Mouse (Mus musculus) heart, postnatal 14 days (tissue): ENCODE results near the gene Atp5j2. TPM values are rescaled to one million over a fixed set of nuclear protein-coding genes. Genes with fewer than 3 reads are reported as not detected.
A peak's percentile ranks its signal among the peaks of the same experiment; 100 is the strongest.
"Not testable (repeated sequence)": the region's sequence is repeated elsewhere in the genome, so short reads cannot be mapped to it uniquely, and the experiment has no call there.

Source experiments
- DNase-seq, 2 experiments: peaks; one replicate each; pipeline ENCODE4 v3.0.0; 2021 to 2022
- intact Hi-C: fragments of 180-260 bp; cut with DNase I; formaldehyde crosslinking; loops from one replicate; pipeline ENCODE4 v1.15.1; 2025
- long read RNA-seq, 2 experiments: library from polyadenylated mRNA; stranded (forward); transcript quantifications; one replicate each; pipeline ENCODE4 v2.0.0; 2021
- total RNA-seq, 2 experiments: library from RNA; stranded (reverse); gene quantifications; 2 replicates each; pipeline ENCODE4 v1.2.3; 2021

Gene Atp5j2
- total RNA-seq: 100 to 1,000 TPM; 871 to 935 TPM
- long read RNA-seq, experiment 1, transcript Atp5j2-202 (4 exons, 955 nt): major isoform, 627 of 656 reads
- long read RNA-seq, experiment 1, partial matches to known transcripts: 17 of 656 reads
- long read RNA-seq, experiment 1, other reads (novel, unspliced or antisense): 10 of 656 reads
- long read RNA-seq, experiment 2, transcript Atp5j2-202 (4 exons, 955 nt): major isoform, 775 of 804 reads
- long read RNA-seq, experiment 2, partial matches to known transcripts: 20 of 804 reads
- long read RNA-seq, experiment 2, other reads (novel, unspliced or antisense): 6 of 804 reads

DNA sequence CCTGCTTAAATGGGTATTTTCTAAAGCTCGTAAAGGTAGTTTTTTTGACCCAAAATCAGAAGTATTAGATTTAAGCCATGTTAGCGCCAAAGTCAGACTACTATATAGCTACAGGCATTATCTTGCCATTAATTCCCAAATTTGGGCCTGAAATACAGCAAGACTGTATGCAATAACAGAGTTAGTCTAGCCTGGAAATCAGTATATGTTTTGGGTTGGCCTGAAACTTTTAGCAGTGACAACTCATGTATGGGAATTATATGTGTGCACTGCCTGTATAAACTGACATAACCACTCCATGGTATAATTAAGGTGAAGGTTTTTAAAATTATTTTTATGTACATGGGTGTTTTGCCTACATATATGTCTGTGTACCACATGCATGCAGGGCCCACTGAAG, at the start of gene Atp5j2:
Gene Atp5j2, minus strand, starts transcription at position 101 of the 400 bp plus-strand sequence.
- intact Hi-C loops: no loop called here
- DNase-seq: no peak

DNA sequence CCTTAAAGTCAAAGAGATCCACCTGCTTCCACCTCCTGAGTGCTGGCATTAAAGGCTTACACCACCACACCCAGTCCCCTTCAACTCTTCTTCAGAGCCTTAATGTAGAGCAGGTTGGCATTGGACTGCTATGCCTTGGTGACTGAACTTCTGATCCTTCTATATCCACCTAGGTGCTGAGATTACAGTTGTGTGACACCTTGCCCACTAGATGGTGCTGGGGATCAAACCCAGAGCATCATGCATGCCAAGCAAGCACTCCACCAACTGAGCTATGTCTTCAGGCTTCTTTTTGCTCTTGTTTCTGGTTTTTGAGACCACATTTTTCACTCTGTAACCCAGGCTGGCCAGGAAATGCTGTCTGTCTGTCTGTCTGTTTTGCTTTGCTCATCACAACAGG, 42.8 kb upstream of the Atp5j2 start:
- intact Hi-C loops: loop anchor here (5.0 kb wide), 1 partner anchor 67 kb away; the partner anchor contains the start of genes Cpsf4 and Ptcd1
- peak in 1 of 2 experiments; percentile 21 for DNase-seq

DNA sequence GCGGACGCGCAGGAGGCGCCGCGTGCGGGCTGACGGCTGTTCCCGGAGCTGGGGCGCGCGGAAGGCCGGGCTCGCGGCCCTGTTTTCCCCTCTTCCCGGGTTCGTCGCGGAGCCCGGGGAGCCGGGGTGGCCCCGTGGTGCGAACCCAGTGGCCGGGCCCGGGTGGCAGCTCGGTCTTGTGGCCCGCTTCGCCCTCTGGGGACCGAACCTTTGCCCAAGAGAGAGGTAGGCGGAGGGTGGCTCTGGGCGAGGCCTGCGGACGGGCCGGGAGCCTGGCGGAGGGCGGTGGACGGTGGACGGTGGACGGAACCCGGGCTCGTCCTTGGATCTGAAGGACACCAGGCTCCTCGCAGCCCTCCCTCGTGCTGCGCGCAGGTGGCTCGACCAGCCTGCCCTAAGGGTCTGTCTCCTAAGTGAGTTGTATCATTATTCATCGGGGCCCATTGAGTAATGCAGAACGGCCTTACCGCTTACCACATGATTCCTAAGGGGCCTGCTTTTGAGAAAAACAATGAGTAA, 40.1 kb upstream of the Atp5j2 start:
- DNase-seq: no peak
- intact Hi-C loops: loop anchor here (2.0 to 5.0 kb wide), 3 partner anchors 27 to 65 kb away; partner anchors contain the start of genes Cpsf4, Ptcd1, Zkscan5 and Zscan25

DNA sequence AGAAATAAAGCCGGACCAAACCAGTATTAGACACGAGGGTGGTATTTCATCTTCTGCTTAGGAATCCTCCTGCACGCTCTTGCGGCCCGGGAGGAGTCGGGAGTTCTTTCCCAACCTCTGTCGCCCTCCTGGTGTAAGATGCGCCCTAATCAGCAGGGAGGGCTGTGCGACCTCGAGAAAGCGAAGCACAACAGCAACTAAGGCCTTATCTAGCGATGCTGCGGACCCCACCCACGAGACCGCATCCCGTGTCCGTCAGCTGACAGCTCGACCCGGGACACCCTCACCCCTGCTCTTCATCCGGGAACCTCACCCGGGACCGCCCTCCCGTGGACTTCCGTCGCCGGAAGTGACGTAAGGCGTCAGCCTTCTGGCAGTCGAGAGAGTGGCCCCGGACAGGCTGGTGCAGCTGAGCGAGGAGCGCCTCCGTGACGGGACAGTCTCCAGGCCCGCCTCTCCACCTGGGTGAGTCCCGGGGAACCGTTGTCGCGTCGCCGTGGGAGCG, 39.6 kb upstream of the Atp5j2 start, which contains the start of gene Zfp655:
Gene Zfp655, plus strand, starts transcription at position 349 of the 505 bp plus-strand sequence.
- intact Hi-C loops: loop anchor here (2.0 to 5.0 kb wide), 3 partner anchors 27 to 64 kb away; partner anchors contain the start of genes Cpsf4, Ptcd1, Zkscan5 and Zscan25
- peak; percentile 97 to 99 for DNase-seq

DNA sequence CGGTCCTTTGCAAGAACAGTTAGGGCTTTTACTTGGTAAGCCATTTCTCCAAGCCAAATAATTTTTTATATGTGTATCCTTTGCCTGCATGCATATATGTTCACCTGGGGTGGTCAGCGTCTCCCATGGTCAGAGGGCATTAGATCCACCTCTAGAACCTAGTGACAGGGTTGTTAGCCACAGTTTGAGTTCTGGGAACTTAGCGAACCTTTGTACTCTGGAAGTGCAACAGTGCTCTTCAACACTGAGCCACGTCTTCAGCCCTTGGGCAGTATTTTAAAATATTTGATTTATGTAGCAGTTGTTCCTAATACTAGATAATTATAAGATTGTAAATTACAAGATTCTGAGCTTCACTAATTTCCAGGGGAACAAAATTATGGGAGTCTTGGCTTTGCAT, 38.8 kb upstream of the Atp5j2 start:
- intact Hi-C loops: loop anchor here (2.0 to 5.0 kb wide), 3 partner anchors 26 to 63 kb away; partner anchors contain the start of genes Cpsf4, Ptcd1, Zkscan5 and Zscan25
- no peak for DNase-seq

DNA sequence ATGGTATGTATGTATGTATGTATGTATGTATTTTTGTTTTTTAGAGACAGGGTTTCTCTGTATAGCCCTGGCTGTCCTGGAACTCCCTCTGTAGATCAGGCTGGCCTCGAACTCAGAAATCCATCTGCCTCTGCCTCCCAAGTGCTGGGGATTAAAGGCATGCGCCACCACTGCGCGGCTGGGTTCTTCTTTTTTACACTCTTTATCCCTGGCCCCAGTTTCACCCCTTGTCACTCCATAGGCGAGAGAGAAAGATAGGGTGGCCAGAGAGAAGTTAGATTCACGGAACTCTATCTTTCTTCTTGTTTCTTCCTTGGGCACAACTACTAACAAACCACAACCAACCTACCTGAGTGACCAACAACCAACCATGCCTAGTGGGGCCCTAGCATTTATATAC, 37.4 kb upstream of the Atp5j2 start:
- intact Hi-C loops, DNase-seq: not testable (repeated sequence)

DNA sequence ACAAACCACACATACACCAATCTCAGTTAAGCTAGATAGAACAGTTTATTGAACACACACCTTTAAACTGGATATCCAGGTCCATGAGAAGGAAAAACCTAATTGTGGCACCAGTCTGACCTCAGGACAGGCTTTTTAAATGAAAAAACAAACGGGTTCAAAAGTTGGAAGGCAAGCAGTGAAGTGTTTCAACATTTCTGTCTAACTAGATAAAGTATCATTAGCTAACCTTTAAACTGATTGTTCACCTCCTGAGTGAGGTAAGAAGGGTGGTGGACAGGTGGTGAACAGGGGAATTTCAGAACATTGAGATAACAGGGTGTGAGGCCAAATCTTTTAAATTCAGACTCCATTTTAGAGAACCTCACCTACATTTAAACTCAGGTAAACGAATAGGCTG, 34.6 kb upstream of the Atp5j2 start:
- no peak for DNase-seq
- intact Hi-C loops: no loop called here

DNA sequence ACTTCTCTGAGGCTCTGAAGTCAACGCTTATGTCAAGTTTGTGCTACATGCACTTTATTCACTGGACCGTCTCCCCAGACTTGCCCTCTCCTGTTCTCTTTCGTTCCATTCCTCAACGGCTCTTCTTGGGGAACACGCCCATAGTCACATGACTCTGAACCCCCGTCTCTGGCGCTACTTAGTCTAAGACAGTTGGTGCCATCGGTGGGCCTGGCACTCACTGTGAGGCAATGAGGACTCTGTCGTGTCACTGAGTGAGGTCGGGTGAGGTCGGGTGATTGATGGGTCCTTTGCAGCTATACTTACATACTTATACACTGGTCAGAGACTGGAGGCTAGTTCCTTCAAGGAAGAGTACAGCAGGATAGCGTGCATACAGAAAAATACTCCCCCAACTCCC, 31.5 kb upstream of the Atp5j2 start:
- intact Hi-C loops: no loop called here

DNA sequence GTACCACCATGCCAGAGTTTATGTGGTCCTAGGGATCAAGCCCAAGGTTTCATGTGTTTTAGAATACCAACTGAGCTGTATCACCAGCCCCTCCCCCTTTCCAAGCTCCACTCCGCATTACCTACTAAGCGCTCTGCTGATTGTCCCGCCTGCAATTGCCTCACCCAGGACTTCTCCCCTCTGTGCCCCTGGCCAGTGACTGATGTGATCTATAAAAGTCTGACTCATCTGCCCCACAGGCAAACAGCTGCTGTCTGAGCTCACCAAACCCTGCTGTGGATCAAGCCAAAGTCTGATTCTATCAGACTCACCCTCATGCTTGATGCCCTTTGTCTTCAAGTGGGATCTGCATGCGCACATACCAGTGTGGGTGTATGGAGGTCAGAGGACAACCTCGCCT, 31.0 kb upstream of the Atp5j2 start:
- intact Hi-C loops: no loop called here
- no peak for DNase-seq

More for the DNA sequence above, 31.5 kb upstream of the Atp5j2 start:
- DNase-seq: no peak

DNA sequence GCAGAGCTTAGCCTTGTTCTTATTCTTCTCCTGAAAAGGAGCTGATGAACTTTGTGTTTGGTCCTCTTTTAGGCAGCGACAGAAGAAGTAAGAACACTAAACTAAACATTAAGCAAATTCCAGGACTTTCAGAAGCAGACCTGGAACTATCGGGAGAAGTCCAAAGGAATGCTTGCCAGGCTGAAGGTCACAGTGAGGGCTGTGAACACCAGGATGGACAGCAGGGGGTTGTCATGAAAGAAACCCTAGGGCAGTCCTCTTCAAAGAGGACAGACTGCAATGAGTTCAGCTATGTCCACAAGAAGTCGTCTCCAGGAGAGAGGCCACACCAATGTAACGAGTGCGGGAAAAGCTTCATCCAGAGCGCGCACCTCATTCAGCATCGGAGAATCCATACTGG, 28.1 kb upstream of the Atp5j2 start:
- no peak for DNase-seq
- intact Hi-C loops: loop anchor here (10.0 kb wide), 1 partner anchor 145 kb away; no protein-coding TSS in a partner anchor

DNA sequence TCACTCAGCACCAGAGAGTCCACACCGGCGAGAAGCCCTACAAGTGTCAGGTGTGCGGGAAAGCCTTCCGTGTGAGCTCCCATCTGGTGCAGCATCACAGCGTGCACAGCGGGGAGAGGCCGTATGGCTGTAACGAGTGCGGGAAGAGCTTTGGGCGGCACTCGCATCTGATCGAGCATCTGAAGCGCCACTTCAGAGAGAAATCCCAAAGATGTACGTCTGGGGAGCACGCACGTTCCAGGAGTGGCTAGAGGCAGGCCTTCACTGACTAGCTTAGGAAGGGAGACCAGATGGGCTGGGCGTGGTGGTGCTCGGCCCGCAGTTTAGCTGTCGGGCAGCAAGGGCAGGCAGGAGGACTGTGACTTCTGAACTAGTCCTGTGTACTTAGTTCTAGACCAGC, 26.8 kb upstream of the Atp5j2 start:
- DNase-seq: no peak
- intact Hi-C loops: loop anchor here (10.0 kb wide), 1 partner anchor 146 kb away; no protein-coding TSS in a partner anchor

DNA sequence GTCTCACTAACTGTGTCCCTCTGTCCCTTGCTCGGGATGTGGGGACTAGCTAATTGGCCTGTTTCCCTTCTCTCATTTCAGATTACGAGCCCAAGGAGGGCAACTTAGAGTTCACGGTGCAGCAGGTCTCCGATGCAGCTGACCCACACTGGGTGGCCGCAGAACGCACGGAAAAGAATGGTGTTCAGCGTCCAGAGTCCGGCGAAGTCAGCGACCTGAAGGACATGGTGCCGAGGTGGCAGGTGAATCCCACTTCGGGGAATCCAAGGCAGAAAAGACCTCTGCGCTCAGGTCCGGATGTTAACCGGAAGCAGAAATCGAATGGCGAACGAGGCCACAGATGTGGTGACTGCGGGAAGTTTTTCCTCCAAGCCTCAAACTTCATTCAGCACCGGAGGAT, 26.3 kb upstream of the Atp5j2 start:
- no peak for DNase-seq

DNA sequence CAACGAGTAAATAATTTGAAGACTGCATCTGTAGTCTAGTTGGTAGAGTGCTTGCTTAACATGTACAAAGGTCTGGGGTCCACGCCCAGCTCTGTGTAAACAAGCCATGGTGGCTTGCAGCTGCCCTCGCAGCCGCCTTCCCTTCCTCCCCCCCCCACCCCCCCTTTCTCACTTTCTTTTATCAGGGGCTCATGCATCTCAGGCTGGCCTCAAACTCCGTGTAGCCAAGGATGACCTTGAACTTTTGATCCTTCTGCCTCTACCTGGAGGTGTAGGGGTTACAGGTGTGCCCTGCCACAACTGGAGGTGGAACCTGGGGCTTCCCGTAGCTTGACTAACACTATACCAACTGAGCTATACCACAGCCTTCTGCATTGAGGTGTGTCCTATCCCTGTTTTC, 25.9 kb upstream of the Atp5j2 start:
- intact Hi-C loops: loop anchor here (10.0 kb wide), 1 partner anchor 147 kb away; no protein-coding TSS in a partner anchor
- no peak for DNase-seq

More for the DNA sequence above, 26.3 kb upstream of the Atp5j2 start:
- intact Hi-C loops: loop anchor here (10.0 kb wide), 1 partner anchor 147 kb away; no protein-coding TSS in a partner anchor

DNA sequence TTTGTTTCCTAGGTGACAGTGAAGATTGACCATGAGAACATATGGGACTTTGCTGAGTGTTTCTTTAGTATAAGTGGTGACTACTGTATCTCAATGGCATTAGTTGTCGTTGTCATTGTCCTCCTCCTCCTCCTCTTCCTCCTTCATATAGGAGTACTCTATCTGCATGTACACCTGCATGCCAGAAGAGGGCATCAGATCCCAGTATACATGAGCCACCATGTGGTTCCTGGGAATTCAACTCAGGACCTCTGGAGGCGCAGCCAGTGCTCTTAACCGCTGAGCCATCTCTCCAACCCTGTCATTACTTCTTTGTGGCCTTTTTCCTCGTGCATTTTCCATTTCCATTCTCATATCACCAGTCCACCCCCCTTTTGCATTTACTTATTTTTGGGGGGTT, 22.8 kb upstream of the Atp5j2 start:
- DNase-seq: no peak
- intact Hi-C loops: loop anchor here (10.0 kb wide), 1 partner anchor 150 kb away; no protein-coding TSS in a partner anchor

DNA sequence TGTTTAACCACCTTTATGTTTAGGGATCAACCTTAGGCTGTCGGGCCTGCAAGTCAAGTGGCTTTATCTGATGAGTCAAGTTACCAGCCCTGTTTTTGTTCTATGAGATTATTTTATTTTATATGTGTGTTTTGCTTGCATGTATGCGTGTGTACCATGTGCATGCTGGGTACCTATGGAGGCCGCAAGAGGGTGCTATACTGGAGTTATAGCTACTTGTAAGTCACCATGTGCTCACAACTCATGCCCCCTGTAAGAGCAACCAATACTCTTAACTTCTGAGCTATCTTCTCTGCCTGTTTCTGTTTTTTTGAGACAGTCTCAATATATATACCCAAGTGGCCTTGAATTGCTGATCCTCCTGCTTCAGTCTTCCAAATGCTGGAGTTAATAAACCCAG, 21.6 kb upstream of the Atp5j2 start:
- no peak for DNase-seq
- intact Hi-C loops: loop anchor here (10.0 kb wide), 1 partner anchor 151 kb away; no protein-coding TSS in a partner anchor

DNA sequence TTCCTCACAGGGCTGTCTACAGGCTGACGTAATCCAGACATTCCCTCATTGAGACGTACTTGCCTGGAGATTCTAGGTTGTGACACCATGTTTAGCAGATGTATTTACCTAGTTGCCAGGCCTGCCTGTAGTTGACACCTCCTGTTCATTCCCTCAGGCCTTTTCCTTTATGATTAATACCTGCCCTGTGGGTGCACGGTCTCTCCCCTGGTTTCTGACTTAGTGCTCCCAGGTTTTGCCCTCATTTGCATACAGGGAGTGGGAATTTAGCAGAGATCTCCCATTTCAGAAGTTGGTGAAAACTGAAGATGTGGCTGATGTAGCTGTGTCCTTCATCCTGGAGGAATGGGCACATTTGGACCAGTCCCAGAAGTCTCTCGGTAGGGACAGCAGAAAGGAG, 20.4 kb upstream of the Atp5j2 start:
- DNase-seq: no peak
- intact Hi-C loops: loop anchor here (10.0 kb wide), 1 partner anchor 153 kb away; no protein-coding TSS in a partner anchor

DNA sequence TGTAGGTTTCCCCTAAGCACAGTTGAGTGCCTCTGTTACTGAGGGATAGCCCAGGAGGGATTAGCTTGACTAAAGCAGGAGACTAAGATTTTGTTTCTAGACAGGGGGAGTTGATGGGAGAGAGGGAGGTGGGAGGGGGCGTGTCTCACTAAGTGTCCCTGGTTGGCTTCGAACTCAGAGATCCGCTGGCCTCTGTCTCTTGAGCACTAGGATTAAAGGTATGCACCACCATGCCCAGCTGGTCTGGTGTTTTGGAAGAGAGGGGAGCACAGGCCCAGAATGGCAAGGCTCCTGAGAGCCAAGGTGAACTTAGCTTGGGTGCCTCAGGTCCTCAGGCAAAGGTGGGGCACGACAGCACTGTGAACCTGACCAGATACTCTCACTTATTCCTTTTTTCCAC, 19.5 kb upstream of the Atp5j2 start:
- intact Hi-C loops: loop anchor here (10.0 kb wide), 1 partner anchor 153 kb away; no protein-coding TSS in a partner anchor
- no peak for DNase-seq

DNA sequence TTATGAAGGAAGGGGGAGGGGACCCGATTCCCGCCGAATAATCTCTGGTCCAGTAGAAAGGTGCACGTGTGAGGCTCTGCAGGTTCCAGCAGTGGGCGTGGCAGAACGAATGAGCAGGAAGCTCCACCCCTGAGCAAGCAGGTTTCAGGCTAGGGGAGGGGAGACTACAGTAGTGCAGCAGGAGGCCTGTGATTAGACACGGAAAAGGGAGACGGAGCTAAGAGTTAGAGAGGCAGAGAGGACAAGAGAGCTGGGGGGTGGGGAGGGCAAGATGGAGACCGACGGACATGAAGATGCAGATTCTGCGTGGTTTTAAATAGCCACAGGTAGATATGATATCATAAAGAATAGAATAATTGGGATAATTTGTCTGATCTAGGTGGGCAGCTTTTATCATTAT, 16.5 kb upstream of the Atp5j2 start:
- intact Hi-C loops, DNase-seq: not testable (repeated sequence)

DNA sequence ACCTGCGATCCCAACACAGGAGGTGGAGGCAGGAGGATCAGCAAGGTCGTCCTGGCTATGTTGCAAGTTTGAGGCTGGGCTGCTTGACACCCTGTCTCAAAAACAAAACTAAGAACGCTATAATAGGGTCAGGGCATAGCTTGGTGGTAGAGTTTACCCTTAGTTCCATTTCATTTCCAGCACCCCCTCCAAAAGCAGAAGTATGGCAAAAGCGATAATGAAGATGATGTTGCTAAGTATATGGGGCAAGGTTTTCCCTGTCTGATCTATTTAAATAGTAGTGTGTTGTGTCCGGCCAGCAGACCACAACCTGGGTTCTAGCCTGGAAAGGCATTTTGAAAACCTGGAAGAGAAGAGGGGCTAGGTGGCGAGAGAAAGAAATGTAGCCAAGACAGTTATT, 16.1 kb upstream of the Atp5j2 start:
- DNase-seq: no peak
- intact Hi-C loops: no loop called here

DNA sequence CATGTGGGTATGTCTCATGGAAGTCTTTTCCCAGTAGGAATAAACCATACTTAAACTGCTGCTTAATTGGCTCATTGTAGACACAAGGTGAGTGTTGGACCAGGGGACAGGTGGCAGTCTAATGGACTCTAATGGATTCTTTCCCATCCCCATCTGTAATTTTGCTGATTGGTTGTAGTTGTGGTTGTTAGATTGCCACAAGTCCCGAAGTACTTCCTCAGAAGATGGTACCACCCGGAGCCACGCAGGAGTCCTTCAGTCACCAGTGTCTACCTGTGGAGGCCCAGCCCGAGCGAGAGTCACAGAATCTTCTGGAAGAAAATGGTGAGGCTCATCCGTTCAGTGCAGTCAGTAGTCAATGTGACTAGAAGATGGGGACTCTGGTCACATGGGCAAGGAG, 15.5 kb upstream of the Atp5j2 start:
- no peak for DNase-seq
- intact Hi-C loops: no loop called here

DNA sequence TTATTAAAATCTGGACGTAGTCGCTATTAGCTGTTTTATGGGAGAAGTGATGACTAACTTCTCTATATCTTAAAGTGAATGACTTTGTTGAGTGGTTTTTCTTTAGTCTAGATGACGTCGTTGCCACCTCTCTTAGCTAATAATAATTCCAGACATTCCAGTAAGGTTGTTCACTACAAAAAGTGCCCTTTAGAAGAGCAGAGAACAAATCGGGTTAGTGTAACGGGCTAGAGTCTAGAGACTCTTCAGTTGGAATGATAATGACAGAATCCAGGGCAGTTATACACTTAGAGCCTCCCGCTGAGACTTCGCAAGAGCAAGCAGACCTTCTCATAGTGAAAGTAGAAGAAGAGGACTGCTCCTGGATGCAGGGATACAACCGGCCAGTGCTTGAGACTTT, 13.2 kb upstream of the Atp5j2 start:
- intact Hi-C loops: loop anchor here (2.0 kb wide), 2 partner anchors 26 to 64 kb away; partner anchors contain the start of genes Bud31, Pdap1 and Zfp655
- no peak for DNase-seq
